Comparison of ENCODE assay signal across 30 mouse cellular contexts in the genomic region with DNA sequence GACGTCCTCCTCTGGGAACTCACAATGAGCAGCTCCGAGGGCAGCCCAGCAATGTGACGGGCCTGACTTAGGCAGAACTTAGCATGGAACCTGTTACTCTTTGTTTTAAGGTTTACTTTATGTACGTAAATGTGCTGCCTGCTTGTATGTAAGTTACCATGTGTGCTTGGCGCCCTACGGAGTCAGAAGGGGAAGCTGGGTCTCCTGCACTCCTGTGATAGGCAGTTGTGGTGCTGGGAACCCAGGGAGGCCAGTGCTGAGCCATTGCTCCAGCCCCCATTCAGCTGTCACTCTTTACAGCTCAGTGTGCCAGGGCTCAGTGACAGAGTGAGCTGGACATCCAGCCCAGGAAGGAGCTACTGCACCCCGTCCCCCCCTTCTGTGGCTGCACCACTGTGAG. TPM values are rescaled to one million over a fixed set of nuclear protein-coding genes. Genes with fewer than 3 reads are reported as not detected.
DNase-seq lines count a peak whose midpoint lies in the region; ATAC-seq and TF ChIP-seq lines count a peak whose summit lies in the region.
"Had no signal": no experiment of that assay in that cellular context is flagged by ENCODE, and none has a peak within 500 bp of the region (broad histone marks: within the 10 kb centered on the region; RNA-seq: fewer than 3 reads in every experiment).

No protein-coding gene starts in this region.

- peaks cover 15% of the 10 kb centered on the region for H3K36me3 ChIP-seq in forebrain, embryonic 12.5 days (replicated peaks)
- H3K36me3 ChIP-seq in forebrain, embryonic 10.5 days (replicated peaks), result peaks cover 52% of the 10 kb centered on the region
- peaks cover 38% of the 10 kb centered on the region for H3K36me3 ChIP-seq in hindbrain, embryonic 10.5 days
- peaks cover 16% of the 10 kb centered on the region for H3K36me3 ChIP-seq in hindbrain, embryonic 13.5 days
- H3K36me3 ChIP-seq in G1E (replicated peaks), result peaks cover 76% of the 10 kb centered on the region
- peaks cover 59% of the 10 kb centered on the region for H3K36me3 ChIP-seq in liver, embryonic 13.5 days
- H3K36me3 ChIP-seq: hindbrain, embryonic 15.5 days had no signal

- no peak for DNase-seq in forebrain, embryonic 10.5 days (ENCODE audit: extremely low spot score, low spot score)
- no peak for DNase-seq in hindbrain, embryonic 10.5 days (ENCODE audit: low spot score)
- no peak for DNase-seq in G1E (ENCODE audit: low spot score)
- no peak for DNase-seq in liver, embryonic 13.5 days
- no peak for DNase-seq in thymus, postnatal 0 days (ENCODE audit: low spot score)
- no peak for DNase-seq in layer of hippocampus, adult 9-10 months (ENCODE audit: low spot score)
- DNase-seq: adrenal gland, adult 2 months; cerebellum, postnatal 10 days; forebrain, postnatal 0 days; gastrocnemius, postnatal 25 days; heart, postnatal 10 days; kidney, adult 9 months; kidney, postnatal 14 days; layer of hippocampus, postnatal 36 days; lung, adult 2 months; lung, postnatal 14 days; retina, postnatal 1 day; right cerebral cortex, postnatal 25 days; thymus, postnatal 36 days had no signal

- H3K4me3 ChIP-seq in forebrain, embryonic 12.5 days (replicated peaks), result no peak overlapping the region
- H3K4me3 ChIP-seq in forebrain, embryonic 10.5 days, result no peak overlapping the region
- no peak overlapping the region for H3K4me3 ChIP-seq in hindbrain, embryonic 10.5 days
- no peak overlapping the region for H3K4me3 ChIP-seq in hindbrain, embryonic 13.5 days
- peak overlapping the region; percentile 49; the same call in 1 of the 2 replicates for H3K4me3 ChIP-seq in G1E (ENCODE audit: low read depth, low read length)
- peak overlapping the region; percentile 97 for H3K4me3 ChIP-seq in liver, embryonic 13.5 days (replicated peaks)
- H3K4me3 ChIP-seq: hindbrain, embryonic 15.5 days; intestine, embryonic 15.5 days; limb, embryonic 12.5 days; myocyte; neural tube, embryonic 13.5 days; stomach, embryonic 15.5 days had no signal

- peak overlapping the region; percentile 16; the same call in 1 of the 2 replicates for H3K27ac ChIP-seq in forebrain, embryonic 12.5 days
- no peak overlapping the region for H3K27ac ChIP-seq in forebrain, embryonic 10.5 days
- peak overlapping the region; percentile 18; the same call in 1 of the 2 replicates for H3K27ac ChIP-seq in hindbrain, embryonic 10.5 days
- H3K27ac ChIP-seq in hindbrain, embryonic 13.5 days, result no peak overlapping the region
- H3K27ac ChIP-seq in liver, embryonic 13.5 days, result peak overlapping the region; percentile 100
- H3K27ac ChIP-seq: hindbrain, embryonic 15.5 days; intestine, embryonic 15.5 days; limb, embryonic 12.5 days; neural tube, embryonic 13.5 days; stomach, embryonic 15.5 days had no signal

- H3K9ac ChIP-seq in forebrain, embryonic 12.5 days, result no peak overlapping the region
- H3K9ac ChIP-seq in hindbrain, embryonic 13.5 days, result no peak overlapping the region
- peak overlapping the region; percentile 100 for H3K9ac ChIP-seq in liver, embryonic 13.5 days
- H3K9ac ChIP-seq: forebrain, postnatal 0 days; hindbrain, embryonic 15.5 days; intestine, embryonic 15.5 days; limb, embryonic 12.5 days; neural tube, embryonic 13.5 days; stomach, embryonic 15.5 days had no signal

- no peaks in the 10 kb centered on the region for H3K27me3 ChIP-seq in forebrain, embryonic 12.5 days
- no peaks in the 10 kb centered on the region for H3K27me3 ChIP-seq in forebrain, embryonic 10.5 days (ENCODE audit: poor library complexity, severe bottlenecking)
- H3K27me3 ChIP-seq in hindbrain, embryonic 10.5 days (ENCODE audit: insufficient read depth, poor library complexity, severe bottlenecking), result no peaks in the 10 kb centered on the region
- no peaks in the 10 kb centered on the region for H3K27me3 ChIP-seq in hindbrain, embryonic 13.5 days
- H3K27me3 ChIP-seq in G1E (ENCODE audit: insufficient read depth, low read length), result no peaks in the 10 kb centered on the region
- H3K27me3 ChIP-seq in liver, embryonic 13.5 days, result no peaks in the 10 kb centered on the region
- H3K27me3 ChIP-seq: hindbrain, embryonic 15.5 days; intestine, embryonic 15.5 days; limb, embryonic 12.5 days; neural tube, embryonic 13.5 days; stomach, embryonic 15.5 days had no signal

- no peak overlapping the region for H3K4me2 ChIP-seq in forebrain, embryonic 12.5 days
- no peak overlapping the region for H3K4me2 ChIP-seq in hindbrain, embryonic 13.5 days
- peak overlapping the region; percentile 93 for H3K4me2 ChIP-seq in liver, embryonic 13.5 days
- H3K4me2 ChIP-seq: hindbrain, embryonic 15.5 days; intestine, embryonic 15.5 days; limb, embryonic 12.5 days; neural tube, embryonic 13.5 days; stomach, embryonic 15.5 days had no signal

- H3K4me1 ChIP-seq in forebrain, embryonic 12.5 days, result peaks cover 41% of the 10 kb centered on the region
- peaks cover 49% of the 10 kb centered on the region for H3K4me1 ChIP-seq in forebrain, embryonic 10.5 days
- peaks cover 55% of the 10 kb centered on the region for H3K4me1 ChIP-seq in hindbrain, embryonic 10.5 days (replicated peaks)
- H3K4me1 ChIP-seq in hindbrain, embryonic 13.5 days (replicated peaks), result peaks cover 62% of the 10 kb centered on the region
- H3K4me1 ChIP-seq in G1E (ENCODE audit: insufficient read depth, low read depth, low read length), result peaks cover 65% of the 10 kb centered on the region
- peaks cover 85% of the 10 kb centered on the region for H3K4me1 ChIP-seq in liver, embryonic 13.5 days (replicated peaks)

- WGBS in forebrain, embryonic 12.5 days, result 86% methylated on average over 7 of the region's 7 CpGs
- WGBS in forebrain, embryonic 10.5 days, result 91% methylated on average over 7 of the region's 7 CpGs
- WGBS in hindbrain, embryonic 10.5 days, result 85% methylated on average over 7 of the region's 7 CpGs
- 83% methylated on average over 7 of the region's 7 CpGs for WGBS in hindbrain, embryonic 13.5 days
- 66% methylated on average over 7 of the region's 7 CpGs for WGBS in liver, embryonic 13.5 days (ENCODE audit: insufficient replicate concordance)

- no peak for ATAC-seq in forebrain, embryonic 12.5 days (ENCODE audit: low FRiP score)
- no peak for ATAC-seq in hindbrain, embryonic 13.5 days (ENCODE audit: low FRiP score)
- peak; percentile 9; the same call in 1 of the 2 replicates for ATAC-seq in G1E (ENCODE audit: extremely low read depth, insufficient number of reproducible peaks, low FRiP score, poor library complexity, severe bottlenecking)
- no peak for ATAC-seq in liver, embryonic 13.5 days (ENCODE audit: low read depth)
- ATAC-seq: forebrain, postnatal 0 days; intestine, embryonic 15.5 days; midbrain, embryonic 16.5 days had no signal

- TF ChIP-seq CTCF in G1E (IDR thresholded peaks at IDR 0.05; ENCODE audit: low read depth, low read length), result no peak

- H3K9me3 ChIP-seq in forebrain, embryonic 12.5 days, result no peaks in the 10 kb centered on the region
- no peaks in the 10 kb centered on the region for H3K9me3 ChIP-seq in forebrain, embryonic 10.5 days
- no peaks in the 10 kb centered on the region for H3K9me3 ChIP-seq in hindbrain, embryonic 10.5 days
- no peaks in the 10 kb centered on the region for H3K9me3 ChIP-seq in hindbrain, embryonic 13.5 days
- no peaks in the 10 kb centered on the region for H3K9me3 ChIP-seq in G1E (replicated peaks)
- H3K9me3 ChIP-seq in liver, embryonic 13.5 days (replicated peaks), result no peaks in the 10 kb centered on the region
- H3K9me3 ChIP-seq: hindbrain, embryonic 15.5 days; intestine, embryonic 15.5 days; limb, embryonic 12.5 days; neural tube, embryonic 13.5 days; stomach, embryonic 15.5 days had no signal

RNA-seq across cellular contexts. Expression of a gene that starts 4.9 kb away (rescaled TPM):
- polyA plus RNA-seq in forebrain, embryonic 12.5 days (2016; fragmentation: Nextera tagmentation; extraction: Ambion mirVana), result 303 and 311 TPM in 2 replicates
- polyA plus RNA-seq in forebrain, embryonic 10.5 days (2016; fragmentation: Nextera tagmentation; extraction: Ambion mirVana), result 414 and 416 TPM in 2 replicates
- polyA plus RNA-seq in hindbrain, embryonic 10.5 days (2016; fragmentation: Nextera tagmentation; extraction: Ambion mirVana), result 385 and 396 TPM in 2 replicates
- polyA plus RNA-seq in hindbrain, embryonic 13.5 days (2015; fragmentation: Nextera tagmentation; extraction: Ambion mirVana), result 310 and 311 TPM in 2 replicates
- 149 and 162 TPM in 2 replicates for total RNA-seq in G1E (2014; fragmentation: Nextera tagmentation)
- 81.3 and 83.9 TPM in 2 replicates for total RNA-seq in G1E (2017)
- 197 and 203 TPM in 2 replicates for polyA plus RNA-seq in G1E (2012)
- polyA plus RNA-seq in liver, embryonic 13.5 days (2015; fragmentation: Nextera tagmentation; extraction: Ambion mirVana), result 205 and 229 TPM in 2 replicates
- polyA plus RNA-seq in thymus, postnatal 0 days (2015; fragmentation: Nextera tagmentation; extraction: Ambion mirVana), result 215 and 236 TPM in 2 replicates

RNA-seq across cellular contexts. Expression of a gene that starts 34.3 kb away (rescaled TPM):
- polyA plus RNA-seq in forebrain, embryonic 12.5 days (2016; fragmentation: Nextera tagmentation; extraction: Ambion mirVana), result 7.5 and 10.2 TPM in 2 replicates
- polyA plus RNA-seq in forebrain, embryonic 10.5 days (2016; fragmentation: Nextera tagmentation; extraction: Ambion mirVana), result 2.7 and 4.9 TPM in 2 replicates
- 4.1 and 6.7 TPM in 2 replicates for polyA plus RNA-seq in hindbrain, embryonic 10.5 days (2016; fragmentation: Nextera tagmentation; extraction: Ambion mirVana)
- polyA plus RNA-seq in hindbrain, embryonic 13.5 days (2015; fragmentation: Nextera tagmentation; extraction: Ambion mirVana), result 10.0 and 11.0 TPM in 2 replicates
- total RNA-seq in G1E (2014; fragmentation: Nextera tagmentation) (6.2 and 8.1 TPM in 2 replicates), G1E (2017) (0.11 TPM in 1 of 2 replicates, not detected in the other)
- not detected in 2 replicates for polyA plus RNA-seq in G1E (2012)
- polyA plus RNA-seq in liver, embryonic 13.5 days (2015; fragmentation: Nextera tagmentation; extraction: Ambion mirVana), result 2.9 TPM in 1 of 2 replicates, not detected in the other
- polyA plus RNA-seq in thymus, postnatal 0 days (2015; fragmentation: Nextera tagmentation; extraction: Ambion mirVana), result 6.7 and 7.1 TPM in 2 replicates
- total RNA-seq: forebrain, postnatal 0 days; megakaryocyte progenitor cell, adult 5-6 weeks had no signal
- polyA plus RNA-seq: cortical plate, adult 2 months had no signal

Comparison
In these comparisons a context has a peak if more than half of its experiments do, and no peak if none do; other contexts are left out.
1. H3K27ac ChIP-seq: peak in forebrain, embryonic 12.5 days (single experiment), hindbrain, embryonic 10.5 days (single experiment) and liver, embryonic 13.5 days (single experiment); none in forebrain, embryonic 10.5 days (single experiment) and hindbrain, embryonic 13.5 days (single experiment).
2. H3K4me3 ChIP-seq: peak in G1E (single experiment) and liver, embryonic 13.5 days (single experiment); none in forebrain, embryonic 12.5 days (single experiment), forebrain, embryonic 10.5 days (single experiment), hindbrain, embryonic 10.5 days (single experiment) and hindbrain, embryonic 13.5 days (single experiment).